Mouse (Mus musculus) mesoderm, embryonic 11.5 days (tissue): ENCODE measurements around the gene Gm49394.

ENCODE experiments used
- DNase-seq: peaks from one replicate; pipeline ENCODE4 v3.0.0-alpha.2; 2012; ENCODE audit warnings: low read depth, low spot score

The Gm49394 gene

DNA sequence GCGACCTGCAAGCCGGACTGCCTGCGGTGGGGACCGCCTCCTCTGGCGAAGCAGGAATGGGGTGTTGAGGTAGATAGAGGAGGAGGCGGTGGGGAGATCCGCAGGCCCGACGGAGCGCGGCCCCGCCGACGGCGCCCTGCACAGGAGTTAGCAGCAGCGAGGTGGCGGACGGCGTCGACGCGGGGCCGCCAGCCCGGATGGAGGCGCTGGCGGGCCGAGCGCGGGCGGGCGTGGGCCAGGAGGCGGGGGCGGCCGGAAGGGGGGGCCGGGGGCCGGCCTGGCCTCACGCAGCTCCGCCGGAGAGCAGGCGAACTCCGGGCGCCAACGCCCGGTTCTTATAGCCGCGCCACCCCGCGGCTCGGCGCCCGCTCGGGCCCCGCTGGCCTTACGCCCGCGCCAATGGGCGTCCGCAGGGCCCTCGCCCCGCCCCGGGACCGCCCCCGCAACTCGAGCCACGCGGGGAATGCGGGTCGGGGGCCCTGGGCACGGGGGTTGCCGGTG lies 10.5 kb downstream of the Gm49394 start:
- DNase-seq: peak; percentile 73

DNA sequence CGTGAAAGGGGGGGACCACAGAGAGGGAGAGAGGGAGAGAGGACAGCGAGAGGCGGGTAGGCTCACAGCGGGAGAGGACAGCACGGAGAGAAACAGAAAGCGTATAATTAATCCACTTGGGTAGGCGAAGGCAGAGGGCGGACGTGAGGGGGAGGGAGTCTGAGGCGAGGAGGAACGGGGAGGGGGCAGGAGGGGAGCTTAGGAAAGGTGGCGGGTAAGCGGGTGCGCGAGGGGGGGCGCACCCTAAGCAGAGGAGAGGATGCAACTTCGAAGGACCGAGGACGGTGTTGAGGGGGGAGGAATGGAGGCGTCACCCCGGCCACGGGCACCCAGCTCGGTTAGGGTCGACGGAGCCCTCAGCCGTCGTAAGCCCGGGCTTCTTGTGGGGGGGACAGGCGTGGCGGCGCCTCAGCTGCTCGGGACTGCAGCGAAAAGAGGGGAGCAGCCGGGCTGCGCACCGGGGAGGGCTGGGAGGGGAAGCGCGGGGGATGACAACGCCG lies 11.0 kb downstream of the Gm49394 start:
- no peak for DNase-seq

DNA sequence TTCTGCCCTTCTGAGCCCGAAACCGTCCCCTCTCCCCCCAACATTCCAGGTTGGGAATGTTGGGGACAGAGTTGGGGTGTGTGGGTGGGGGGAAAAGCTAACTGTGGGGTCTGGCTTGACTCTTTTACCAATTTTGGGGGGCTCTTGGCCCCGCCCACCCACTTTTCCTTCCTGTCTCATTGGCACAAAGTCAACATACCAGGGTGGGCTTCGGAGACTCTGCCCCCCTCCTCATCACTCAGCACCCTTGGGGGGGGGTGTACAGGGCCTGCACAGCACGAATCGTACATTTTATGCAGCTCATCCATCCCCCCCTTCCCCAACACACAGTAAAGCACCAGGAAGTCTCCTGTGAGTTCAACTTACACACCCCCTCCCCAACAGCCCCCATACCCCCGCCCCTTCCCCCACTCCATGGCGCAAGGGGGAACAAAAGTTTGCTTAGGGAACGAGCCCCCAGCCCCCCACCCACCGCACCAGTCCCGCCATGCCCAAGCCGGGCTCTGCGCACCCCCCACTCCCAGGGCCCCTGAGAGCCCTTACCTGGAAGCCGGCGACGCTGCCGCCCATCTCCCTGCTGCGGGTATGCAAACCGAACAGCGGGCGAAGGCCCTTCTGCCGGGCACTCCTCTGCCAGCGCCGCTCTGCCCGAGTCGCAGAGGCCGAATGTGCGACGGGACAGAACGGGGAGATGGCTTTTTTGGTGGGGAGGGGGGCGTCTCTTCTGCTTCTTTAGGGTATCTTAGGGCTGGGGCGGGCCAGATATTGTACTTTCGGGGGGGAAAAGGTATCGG lies 11.7 kb downstream of the Gm49394 start:
- DNase-seq: no peak

DNA sequence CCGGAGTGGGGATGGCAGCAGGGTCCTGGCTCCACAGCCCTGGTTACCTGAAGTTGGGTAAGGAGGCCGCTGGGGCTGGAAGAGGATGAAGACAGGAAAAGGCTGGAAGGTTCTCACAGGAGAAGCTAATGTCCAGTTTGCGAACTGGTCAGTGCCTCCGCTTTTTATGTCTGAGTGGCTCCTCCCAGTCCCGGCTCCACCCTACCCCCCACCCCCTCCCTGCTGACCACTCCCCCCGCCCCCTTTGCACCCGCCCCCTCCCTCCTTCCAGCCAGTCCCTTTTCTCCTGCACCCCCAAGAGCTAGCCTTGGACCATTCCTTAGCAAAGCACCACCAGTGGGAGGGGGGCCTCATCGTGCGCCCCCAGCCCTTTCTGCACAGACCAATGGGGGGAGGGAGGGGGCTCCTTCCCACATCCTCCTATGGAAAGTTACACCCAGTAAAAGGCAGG lies 12.4 kb downstream of the Gm49394 start:
- peak; percentile 80 for DNase-seq

DNA sequence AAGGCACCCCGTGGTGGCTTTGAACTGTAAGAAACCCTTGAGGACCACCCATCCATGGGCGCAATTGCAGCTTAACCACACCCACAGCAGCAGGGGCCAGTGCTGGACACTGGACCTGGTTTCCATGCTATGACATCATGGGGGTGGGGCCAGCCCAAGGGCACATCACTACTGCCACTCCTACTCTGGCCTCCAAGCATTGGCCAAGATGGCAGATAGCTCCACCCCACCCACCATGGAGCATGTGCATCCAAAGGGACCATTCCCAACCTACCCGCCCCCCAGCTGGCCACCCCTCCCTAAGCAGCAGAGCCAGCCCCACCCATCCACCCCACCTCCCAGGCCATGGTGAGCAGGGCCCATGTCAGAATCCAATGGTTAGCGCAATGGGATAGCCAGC lies 13.7 kb downstream of the Gm49394 start:
- DNase-seq: peak; percentile 72

DNA sequence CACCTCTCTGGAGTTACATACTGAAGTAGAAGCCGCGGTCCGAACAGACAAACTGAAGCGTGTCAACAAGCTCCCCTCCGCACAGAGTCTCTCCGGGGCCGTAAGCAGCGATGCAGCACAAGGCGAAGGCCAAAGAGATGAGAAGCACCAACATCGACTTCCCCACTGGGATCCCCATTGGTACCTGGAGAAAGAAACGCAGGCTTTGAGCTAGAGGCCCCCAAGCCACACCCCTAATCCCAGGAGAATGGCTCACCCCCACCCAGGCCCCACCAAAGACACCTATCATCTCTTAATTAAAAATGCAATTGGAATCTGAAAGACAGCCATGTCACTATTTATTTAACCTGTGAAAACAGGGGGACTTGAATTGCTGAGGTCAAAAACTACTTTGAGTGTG lies 14.1 kb downstream of the Gm49394 start:
- DNase-seq: no peak

DNA sequence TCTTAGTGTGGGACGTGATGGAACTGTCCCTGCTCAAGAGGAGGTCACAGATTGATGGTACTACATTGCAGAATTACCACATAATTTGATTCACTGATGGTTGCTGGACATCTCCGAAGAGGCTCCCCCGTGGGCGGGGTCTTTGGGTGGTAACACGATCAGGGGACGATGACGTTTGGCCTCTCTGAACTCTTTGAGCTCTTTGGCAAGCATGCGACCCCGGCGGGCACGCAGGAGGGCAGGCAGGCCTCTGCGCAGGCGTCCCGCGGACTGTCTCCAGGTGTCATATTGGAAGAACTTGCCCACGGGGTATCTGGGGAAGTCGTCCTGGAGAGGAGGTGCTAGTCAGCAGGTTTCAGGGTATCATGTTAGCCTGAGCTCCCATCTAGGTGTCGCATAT lies 16.0 kb downstream of the Gm49394 start:
- DNase-seq: no peak

DNA sequence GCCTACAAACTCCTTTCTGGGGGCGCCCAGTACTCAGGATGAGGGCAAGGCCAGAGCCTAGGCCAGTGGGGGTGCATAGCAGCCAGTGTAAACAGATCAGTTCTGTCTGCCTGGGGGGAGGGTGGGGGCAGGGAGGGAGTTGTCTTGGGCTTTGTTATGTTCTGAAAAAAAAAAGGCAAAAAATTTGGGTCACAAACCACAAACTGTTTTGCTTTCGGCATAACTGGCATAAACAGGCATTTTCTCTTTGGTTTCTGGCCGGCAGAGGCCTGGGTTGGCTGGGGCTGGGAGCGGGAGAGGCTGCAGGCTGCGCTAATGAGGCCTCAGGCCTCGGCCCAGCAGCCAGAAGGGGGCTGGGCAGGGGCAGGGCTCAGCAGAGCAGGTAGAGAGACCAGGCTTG lies 23.1 kb downstream of the Gm49394 start:
- DNase-seq: no peak

DNA sequence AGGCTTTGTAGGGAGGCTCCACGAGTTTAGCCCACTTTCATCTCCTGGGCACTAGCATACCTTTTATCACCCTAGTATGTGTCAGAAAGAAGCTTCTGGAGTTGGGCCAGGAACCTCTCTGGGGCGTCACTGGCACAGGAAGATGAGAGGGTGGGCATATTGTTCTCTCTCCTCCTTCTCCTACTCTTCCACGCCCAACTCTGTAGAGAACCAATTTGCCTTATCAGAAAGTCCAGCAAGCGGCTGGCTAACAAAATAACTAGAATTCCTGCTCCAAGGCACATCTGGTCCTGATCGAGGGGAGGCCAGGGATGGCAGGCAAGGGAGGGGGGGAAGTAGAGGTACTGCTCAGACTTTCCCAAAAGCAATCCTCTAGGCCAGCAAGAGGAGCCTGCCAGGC lies 24.7 kb downstream of the Gm49394 start:
- DNase-seq: no peak

DNA sequence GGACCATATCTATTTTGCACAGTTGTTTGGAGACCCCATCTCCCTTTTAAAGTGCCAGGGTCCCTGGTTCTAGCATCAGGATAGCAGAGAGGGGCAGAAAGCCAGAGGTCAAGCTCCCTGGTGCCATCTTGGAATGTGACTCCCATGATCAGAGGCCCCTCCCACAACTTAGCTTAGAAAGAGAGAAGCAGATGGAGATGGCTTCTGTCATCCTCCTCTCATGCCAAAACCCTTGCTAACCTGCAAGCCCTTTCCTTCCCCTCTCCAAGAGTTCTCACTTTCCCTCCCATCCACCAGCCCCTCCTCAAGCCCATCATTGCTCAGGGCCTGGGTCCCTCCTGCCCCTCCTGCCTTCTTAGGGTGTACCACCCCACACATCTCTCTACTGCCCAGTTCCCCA lies 33.6 kb downstream of the Gm49394 start:
- DNase-seq: no peak

DNA sequence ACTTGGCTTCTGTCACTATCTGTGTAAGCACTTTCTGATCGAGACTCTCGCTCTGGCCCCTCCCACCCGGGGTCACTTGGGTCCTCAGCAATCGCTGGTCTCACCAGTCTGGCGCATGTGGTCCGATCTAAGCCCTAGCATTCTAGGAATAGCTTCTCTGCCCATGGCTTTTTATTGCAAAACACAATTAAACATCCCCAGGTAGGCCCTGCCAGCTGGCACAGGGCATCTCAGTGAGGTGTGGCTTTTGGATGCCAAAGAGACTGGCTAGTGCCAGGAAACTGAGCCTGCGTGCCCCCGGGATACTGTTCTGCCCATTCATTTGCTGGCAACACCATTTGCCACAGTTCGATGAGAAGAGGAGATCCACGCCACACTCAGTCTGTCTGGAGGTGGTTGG lies 39.1 kb downstream of the Gm49394 start:
- DNase-seq: no peak

DNA sequence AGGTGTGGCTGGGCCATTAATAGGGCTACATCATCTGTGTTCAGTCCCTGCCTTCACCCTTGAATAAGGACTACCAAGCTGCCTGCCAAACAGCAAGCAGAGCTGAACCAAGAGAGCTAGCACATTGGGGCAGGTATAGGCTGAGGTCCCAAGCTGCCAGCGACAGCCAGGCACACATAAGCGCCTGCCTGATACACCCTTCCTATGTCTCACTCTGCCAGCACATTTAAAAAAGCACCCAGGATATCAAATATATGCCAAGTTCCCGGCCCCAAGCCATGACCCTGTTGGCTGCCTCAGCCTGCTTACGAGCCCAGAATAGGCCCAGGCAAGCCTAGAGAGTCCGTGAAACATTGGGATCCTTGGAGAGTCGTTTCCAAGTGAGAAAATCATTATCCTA lies 39.9 kb downstream of the Gm49394 start:
- no peak for DNase-seq

DNA sequence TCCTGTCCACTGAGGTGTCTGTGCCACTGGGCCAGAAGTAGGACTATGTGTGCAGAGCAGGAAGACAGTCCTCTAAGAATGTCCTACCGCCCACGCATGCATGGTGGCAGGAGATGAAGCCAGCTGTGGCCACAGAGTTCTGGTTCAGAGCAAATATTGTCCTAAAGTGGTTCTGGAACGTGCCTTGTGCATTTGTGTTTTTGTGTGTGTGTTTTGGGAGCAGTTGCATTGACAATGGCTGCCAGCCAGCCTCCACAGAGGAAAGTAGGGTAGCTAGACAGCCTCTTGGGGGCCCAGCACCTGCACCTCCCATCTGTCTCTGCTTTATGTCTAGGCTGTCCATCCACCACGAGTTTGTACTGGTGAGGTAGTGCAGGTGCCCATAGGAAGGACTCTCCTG lies 47.6 kb downstream of the Gm49394 start:
- DNase-seq: no peak

DNA sequence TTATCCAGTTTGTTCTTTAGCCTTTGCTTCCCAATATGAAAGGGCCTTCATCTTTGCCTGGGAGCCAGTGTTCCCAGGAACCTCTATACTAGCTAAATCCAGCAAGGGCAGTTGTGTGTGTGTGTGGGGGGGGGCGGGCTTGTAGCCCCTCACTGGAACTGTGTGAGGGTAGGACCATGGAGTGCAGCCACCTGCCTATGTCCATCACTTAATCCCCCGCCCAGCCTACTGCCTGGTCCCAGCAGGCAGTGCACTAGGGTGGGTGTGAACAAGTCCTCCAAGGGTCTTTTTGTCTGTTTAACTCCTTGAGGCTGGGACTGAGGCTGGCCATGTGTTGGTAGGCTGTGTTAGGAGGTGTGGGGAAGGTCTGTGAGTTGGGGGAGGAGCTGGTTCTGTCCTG lies 56.7 kb downstream of the Gm49394 start:
- no peak for DNase-seq

DNA sequence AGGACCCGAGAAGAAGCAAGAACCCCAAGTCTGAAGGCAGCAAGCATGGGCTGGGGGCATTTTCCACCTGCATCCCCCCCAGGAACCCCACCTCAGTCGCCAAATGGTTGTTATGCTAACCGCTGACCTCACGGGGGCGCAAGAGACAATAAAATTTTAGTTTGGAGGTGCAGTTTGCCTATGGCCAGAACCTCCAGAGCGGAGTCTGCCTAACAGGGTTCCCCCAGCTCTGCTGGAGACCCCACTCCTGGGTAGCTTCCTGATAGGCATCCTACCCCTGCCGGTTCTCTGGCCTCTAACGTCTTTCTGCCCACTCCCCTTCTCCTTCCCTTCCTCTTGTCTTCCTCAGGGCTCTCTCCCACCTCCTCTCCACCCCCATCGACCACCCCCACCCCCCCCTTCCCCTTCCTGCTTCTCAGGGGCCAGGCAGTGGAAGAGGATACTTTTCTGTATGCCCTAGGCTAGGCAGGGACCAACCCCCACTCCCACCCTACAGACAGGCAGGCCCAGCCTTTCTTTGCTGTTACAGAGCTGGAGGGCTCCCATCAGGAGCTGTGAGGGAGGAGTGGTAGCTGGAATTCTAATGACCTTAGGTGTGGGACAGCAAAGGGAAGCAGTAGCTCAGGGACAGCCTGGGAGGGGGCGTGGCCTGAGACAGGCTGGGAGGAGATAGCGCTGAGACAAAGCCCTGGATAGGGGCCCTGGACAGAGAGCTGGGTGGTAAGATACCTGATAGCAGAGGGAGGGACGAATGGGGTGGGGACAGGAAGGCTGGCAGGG lies 58.9 kb downstream of the Gm49394 start:
- DNase-seq: peak; percentile 90

DNA sequence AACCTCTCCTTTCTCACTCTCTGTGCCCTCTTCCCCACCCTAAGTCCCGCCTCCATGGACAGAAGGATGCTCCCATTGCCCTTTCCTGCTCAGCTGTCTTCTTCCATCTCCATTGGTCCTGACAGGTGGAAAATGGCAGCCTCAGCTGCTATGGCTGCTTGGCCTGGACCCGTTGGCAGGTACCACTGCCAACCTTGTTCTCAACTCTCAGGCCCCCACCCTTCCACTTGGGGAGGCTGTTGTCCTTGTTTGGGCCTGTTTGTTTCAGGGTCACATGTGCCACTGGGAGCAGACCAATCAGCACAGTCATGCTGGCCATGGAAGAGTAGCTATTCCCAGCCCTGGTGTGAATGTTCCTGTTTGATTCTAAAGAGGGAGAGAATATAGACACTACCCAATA lies 68.8 kb downstream of the Gm49394 start:
- DNase-seq: no peak
